Mouse (Mus musculus) right cerebral cortex, adult 2 months (tissue): ENCODE measurements at regions not wholly inside any gene's neighbourhood (a gene's known extent, or its start where the extent isn't known, plus 50 kb on each side); places are given as distances from the start of the nearest gene placed in this dataset.

Experiments used
- DNase-seq, 2 experiments: peaks; one replicate each; pipeline ENCODE4 v3.0.0; 2021 to 2022; ENCODE audit warnings: low spot score in 2 of 2

DNA sequence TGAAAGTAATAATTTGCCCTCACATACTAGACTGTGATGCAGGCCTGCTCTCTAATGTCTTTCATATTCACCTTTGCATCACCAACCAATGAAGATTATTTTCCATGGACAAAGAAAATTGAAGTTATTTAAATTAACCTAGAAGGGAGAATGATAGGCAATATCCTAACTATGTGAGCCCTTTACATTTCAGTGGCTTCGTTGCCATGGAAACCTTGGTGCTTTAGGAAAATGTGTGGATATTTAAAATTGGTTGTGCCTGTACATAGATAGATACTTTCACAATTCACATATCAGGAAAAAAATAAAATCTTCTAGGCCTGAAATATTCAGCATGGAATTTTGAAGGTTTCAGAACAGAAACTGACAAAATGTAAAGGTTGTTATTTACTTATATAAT is 1080.6 kb upstream of the Gm8797 start:
- peak; percentile 8 to 9 for DNase-seq

DNA sequence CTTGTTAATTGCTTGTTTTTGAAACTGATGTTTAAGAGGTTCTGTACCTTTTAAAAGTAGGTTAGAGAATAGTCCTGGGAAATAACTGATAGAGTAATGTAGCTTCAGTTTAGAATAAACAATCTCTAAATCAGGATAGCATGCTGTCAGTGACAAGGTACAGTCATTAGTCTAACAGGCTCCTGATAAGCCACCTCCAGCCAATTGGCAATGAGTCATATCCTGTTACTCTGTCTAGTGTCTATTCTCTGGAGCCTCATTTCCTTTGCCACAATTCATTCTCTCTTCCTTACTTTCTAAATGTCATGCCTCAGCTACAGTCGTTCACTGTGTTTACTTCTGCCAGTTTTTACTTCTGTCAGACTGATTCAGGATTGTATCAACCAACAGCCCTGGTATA is 1061.1 kb upstream of the Gm8797 start:
- no peak for DNase-seq
